Mouse (Mus musculus) effector memory CD4-positive, alpha-beta T cell, adult 5 months (primary cell): ENCODE measurements around the gene Gstt3. TPM values are rescaled to one million over a fixed set of nuclear protein-coding genes. Genes with fewer than 3 reads are reported as not detected.

Source experiments
- polyA plus RNA-seq: library from polyadenylated mRNA; unstranded; fragments of 100-300 nt; shearing (Covaris generic); gene quantifications from one replicate; pipeline ENCODE4 v1.2.1, GENCODE M21; 2017

The Gstt3 gene
- polyA plus RNA-seq: 1.9 TPM

GRCm38 (mm10) chr10:75780769-75781578 lies at the start of gene Gstt3, which contains the start of gene Gm20441:
Gene Gstt3, minus strand, starts transcription at chr10:75781414.
Gene Gm20441, minus strand, starts transcription at chr10:75780954.

GRCm38 (mm10) chr10:75822443-75822842 lies 41.2 kb upstream of the Gstt3 start, which contains the start of gene Gstt4:
Gene Gstt4, minus strand, starts transcription at chr10:75822543.

GRCm38 (mm10) chr10:75798176-75798696 lies 17.0 kb upstream of the Gstt3 start, which contains the start of gene Gstt1:
Gene Gstt1, minus strand, starts transcription at chr10:75798584.

GRCm38 (mm10) chr10:75772795-75773664 lies 8.2 kb downstream of the Gstt3 start, which contains the start of gene Ddt:
Gene Ddt, minus strand, starts transcription at chr10:75773414.

GRCm38 (mm10) chr10:75763682-75764518 lies 17.3 kb downstream of the Gstt3 start, which contains the start of gene Cabin1:
Gene Cabin1, minus strand, starts transcription at chr10:75764341.

Other genes starting within 250 kb of the Gstt3 start
- gene Lrrc75b, start 221.1 kb downstream of the Gstt3 start, polyA plus RNA-seq: 2.0 TPM
- 7.5 TPM for gene Ggt1, start 219.8 kb downstream of the Gstt3 start, polyA plus RNA-seq
- 5.0 TPM for gene Ggt5, start 192.1 kb downstream of the Gstt3 start, polyA plus RNA-seq
- gene Susd2, start 137.4 kb downstream of the Gstt3 start, polyA plus RNA-seq: 6.8 TPM
- 51.8 TPM for gene Cabin1, start 17.1 kb downstream of the Gstt3 start, polyA plus RNA-seq
- 38.2 TPM for gene Ddt, start 8.0 kb downstream of the Gstt3 start, polyA plus RNA-seq
- not detected for gene Gm20441, start 460 bp downstream of the Gstt3 start, polyA plus RNA-seq
- gene Gstt1, start 17.2 kb upstream of the Gstt3 start, polyA plus RNA-seq: not detected
- gene Gstt4, start 41.1 kb upstream of the Gstt3 start, polyA plus RNA-seq: not detected
- gene Gstt2, start 56.0 kb upstream of the Gstt3 start, polyA plus RNA-seq: 40.2 TPM
- 617 TPM for gene Mif, start 78.8 kb upstream of the Gstt3 start, polyA plus RNA-seq
- 2.6 TPM for gene Derl3, start 112.0 kb upstream of the Gstt3 start, polyA plus RNA-seq
- gene Smarcb1, start 140.2 kb upstream of the Gstt3 start, polyA plus RNA-seq: 51.2 TPM
- 22.5 TPM for gene Chchd10, start 151.7 kb upstream of the Gstt3 start, polyA plus RNA-seq
- not detected for gene Mmp11, start 155.1 kb upstream of the Gstt3 start, polyA plus RNA-seq
- gene Gm867, start 159.3 kb upstream of the Gstt3 start, polyA plus RNA-seq: not detected
- gene Vpreb3, start 161.6 kb upstream of the Gstt3 start, polyA plus RNA-seq: not detected
- gene Gm5134, start 173.1 kb upstream of the Gstt3 start, polyA plus RNA-seq: 0.79 TPM